Mouse (Mus musculus) forebrain, embryonic 10.5 days (tissue): Measurements from ENCODE around the gene Epn1. TPM values are rescaled to one million over a fixed set of nuclear protein-coding genes. Genes with fewer than 3 reads are reported as not detected.
"Not testable (repeated sequence)": the region's sequence is repeated elsewhere in the genome, so short reads cannot be mapped to it uniquely, and the experiment has no call there.

Source experiments
- DNase-seq: peaks from one replicate; pipeline ENCODE4 v3.0.0-alpha.2; 2017; ENCODE audit warnings: low spot score; ENCODE audit errors: extremely low spot score
- H3K27ac ChIP-seq: fragments of 300-500 bp; sonication (generic); 2 replicates; pipeline ENCODE4 v1.5.1; 2016; ENCODE audit warnings: mild to moderate bottlenecking
- H3K27me3 ChIP-seq: fragments of 300-500 bp; sonication (generic); 2 replicates; pipeline ENCODE4 v1.6.1; 2016; ENCODE audit warnings: mild to moderate bottlenecking; ENCODE audit not compliant: poor library complexity, severe bottlenecking
- H3K36me3 ChIP-seq: fragments of 300-500 bp; sonication (generic); replicated peaks from 2 replicates; pipeline ENCODE4 v1.6.1; 2016; ENCODE audit warnings: mild to moderate bottlenecking, moderate library complexity
- H3K4me1 ChIP-seq: fragments of 300-500 bp; sonication (generic); 2 replicates; pipeline ENCODE4 v1.6.1; 2016
- H3K4me3 ChIP-seq: fragments of 300-500 bp; sonication (generic); 2 replicates; pipeline ENCODE4 v1.5.1; 2016; ENCODE audit warnings: mild to moderate bottlenecking, moderate library complexity
- H3K9me3 ChIP-seq: fragments of 300-500 bp; sonication (generic); 2 replicates; pipeline ENCODE4 v1.6.1; 2016; ENCODE audit warnings: mild to moderate bottlenecking, moderate library complexity
- WGBS: fragments of 180-500 bp; shearing (Covaris S2); methylation state at CpG from one replicate; pipeline ENCODE4 v1.1.7; 2016; 5-methylcytosine and 5-hydroxymethylcytosine counted together
- polyA plus RNA-seq: library from polyadenylated mRNA; unstranded; fragments of >200 nt; fragmentation: Nextera tagmentation; extraction: Ambion mirVana; gene quantifications from 2 replicates; pipeline ENCODE4 v1.2.1, GENCODE M21; 2016

Epn1 gene
- polyA plus RNA-seq, 1 experiment from 2014 or later = 53.5 TPM

DNA sequence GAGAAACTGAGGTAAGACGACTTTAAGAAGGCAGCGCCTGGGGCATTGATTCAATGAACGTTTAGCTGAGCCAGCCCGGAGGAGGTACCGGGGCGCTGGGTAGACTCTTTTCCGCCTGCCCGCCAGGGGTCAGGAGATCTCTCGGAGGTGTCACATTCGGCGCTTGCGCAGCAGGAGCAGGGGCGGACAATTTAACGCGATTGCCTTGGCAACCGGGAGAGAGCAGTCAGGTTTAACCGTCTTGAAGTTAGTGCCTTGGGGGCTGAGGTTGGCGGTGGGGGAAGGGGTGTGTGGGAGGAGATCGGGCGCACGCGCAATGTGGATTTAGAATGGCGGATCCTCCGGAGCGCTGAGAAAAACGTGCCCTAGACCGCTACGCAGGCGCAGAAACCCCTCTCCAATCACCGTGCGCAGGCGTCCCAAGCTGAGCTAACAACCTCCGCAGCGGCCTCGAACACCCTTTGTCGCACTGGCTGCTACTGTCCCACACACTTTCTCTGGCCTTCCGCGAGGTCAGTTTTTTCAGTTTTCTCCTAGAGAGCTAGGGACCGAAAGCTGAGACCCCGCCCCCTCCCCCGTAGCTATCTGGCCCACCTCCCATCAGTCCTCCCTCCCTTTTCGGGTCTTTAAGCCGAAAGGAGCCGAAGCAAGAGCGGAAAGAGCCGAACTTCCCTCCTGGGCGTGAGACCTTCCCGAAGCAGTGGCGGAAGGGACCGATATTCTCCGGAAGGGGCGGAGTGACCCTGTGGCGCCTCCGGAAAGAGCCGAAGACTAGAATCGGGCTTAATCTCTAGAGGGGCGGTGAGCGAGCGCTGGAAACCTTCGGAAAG, 18.9 kb upstream of the Epn1 start:
- peaks cover 19% of the 10 kb centered on the region for H3K36me3 ChIP-seq
- H3K9me3 ChIP-seq = no peaks in the 10 kb centered on the region
- peak overlapping the region; percentile 97 for H3K27ac ChIP-seq
- WGBS = under 1% methylated on average over 60 of the region's 60 CpGs
- H3K27me3 ChIP-seq = peaks cover 34% of the 10 kb centered on the region
- peak overlapping the region; percentile 67 for H3K4me3 ChIP-seq
- peak; percentile 97 for DNase-seq
- peaks cover 61% of the 10 kb centered on the region for H3K4me1 ChIP-seq

DNA sequence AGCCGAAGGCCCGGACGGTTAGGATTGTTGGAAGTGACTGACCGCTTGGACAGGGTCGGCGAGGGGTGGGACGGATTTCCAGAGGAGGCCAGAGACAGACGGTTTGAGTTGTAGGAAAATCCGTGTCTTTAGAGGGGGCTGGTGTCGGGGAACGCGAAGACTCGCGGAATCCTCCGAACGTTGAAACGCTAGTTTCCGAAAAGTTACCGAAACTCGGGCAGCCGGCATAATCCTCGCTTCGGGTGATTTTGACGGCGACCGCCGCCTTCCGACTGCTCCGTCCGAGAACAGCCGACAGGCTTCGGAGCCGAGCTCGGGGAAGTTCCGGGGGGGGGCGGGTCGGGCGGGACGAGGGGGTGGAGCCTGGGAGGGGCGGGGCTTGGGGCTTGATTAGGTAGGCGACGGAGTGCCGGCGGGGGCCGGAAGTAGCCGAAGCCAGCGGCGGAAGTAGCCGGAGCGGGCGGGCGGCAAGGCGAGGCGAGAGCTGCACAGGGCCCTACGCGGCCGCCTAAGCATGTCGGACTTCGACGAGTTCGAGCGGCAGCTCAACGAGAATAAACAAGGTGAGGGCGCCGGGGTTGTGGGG, 18.2 kb upstream of the Epn1 start, which contains the start of gene U2af2:
TSS of gene U2af2 (plus strand) at position 370 of the 586 bp plus-strand sequence.
- WGBS = under 1% methylated on average over 64 of the region's 65 CpGs
- H3K27ac ChIP-seq = peak within 1 kb of the TSS; percentile 97
- peaks cover 26% of the 10 kb centered on the region for H3K36me3 ChIP-seq
- H3K4me1 ChIP-seq = peaks cover 56% of the 10 kb centered on the region
- peak within 1 kb of the TSS; percentile 67 for H3K4me3 ChIP-seq
- peak; percentile 95 for DNase-seq
- H3K27me3 ChIP-seq = peaks cover 27% of the 10 kb centered on the region
- no peaks in the 10 kb centered on the region for H3K9me3 ChIP-seq

DNA sequence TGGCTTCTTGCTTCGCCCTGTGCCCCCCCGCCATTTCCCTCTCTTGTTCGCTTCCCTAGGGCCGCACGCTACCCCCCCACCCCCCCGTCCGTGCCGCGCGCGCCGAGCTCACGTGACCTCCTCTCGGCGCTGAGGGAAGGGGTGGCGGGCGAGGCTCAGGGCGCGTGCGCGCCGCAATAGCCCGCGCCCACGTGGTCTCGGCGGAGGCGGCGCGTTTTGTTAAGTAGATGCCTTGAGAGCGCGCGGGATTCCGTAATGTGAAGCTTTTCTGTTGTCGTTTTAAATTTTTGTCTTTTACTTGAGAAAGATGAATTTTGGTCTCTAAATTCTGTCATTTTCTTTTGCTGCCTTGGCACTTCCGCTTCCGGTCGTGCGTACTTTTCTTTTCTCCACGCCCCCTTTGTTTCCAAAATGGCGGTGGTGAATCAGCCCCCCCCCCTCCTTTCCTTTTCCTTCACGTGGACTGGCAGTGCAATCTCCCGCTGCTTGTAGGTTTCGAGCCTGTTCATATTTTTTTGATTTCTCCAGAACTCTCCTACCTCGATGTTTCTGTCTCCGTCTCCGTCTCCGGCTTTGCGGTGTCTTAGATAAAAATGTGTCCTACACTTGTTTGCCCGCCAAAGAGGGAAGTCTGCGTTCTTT, 17.6 kb upstream of the Epn1 start:
- Histone ChIP-seq H3K9me3 (no peaks in the 10 kb centered on the region), H3K4me1 (peaks cover 50% of the 10 kb centered on the region), H3K27ac (peak overlapping the region; percentile 97), H3K36me3 (peaks cover 32% of the 10 kb centered on the region), H3K4me3 (peak overlapping the region; percentile 67), H3K27me3 (peaks cover 21% of the 10 kb centered on the region)
- peak; percentile 82 for DNase-seq
- WGBS = under 1% methylated on average over 51 of the region's 51 CpGs

DNA sequence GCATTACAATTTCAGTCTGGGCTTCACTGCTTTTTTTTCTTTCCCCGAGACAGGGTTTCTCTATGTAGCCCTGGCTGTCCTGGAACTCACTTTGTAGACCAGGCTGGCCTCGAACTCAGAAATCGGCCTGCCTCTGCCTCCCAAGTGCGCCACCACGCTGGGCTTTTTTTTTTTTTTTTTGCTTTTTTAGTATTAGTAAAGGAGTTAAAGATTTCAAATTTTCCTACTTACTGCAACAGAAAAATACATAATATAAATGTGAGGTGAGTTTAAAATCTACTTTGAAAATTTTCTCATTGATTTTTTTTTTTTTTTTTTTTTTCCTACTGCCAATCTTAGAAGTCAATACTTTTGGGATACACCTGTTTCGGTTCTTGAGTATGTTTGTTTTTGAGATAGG, 15.1 kb upstream of the Epn1 start:
- 93% methylated on average over 6 of the region's 6 CpGs for WGBS
- Histone ChIP-seq H3K9me3 (no peaks in the 10 kb centered on the region), H3K4me3 (peak overlapping the region; percentile 67; the same call in 1 of the 2 replicates), H3K27me3 (no peaks in the 10 kb centered on the region), H3K36me3 (peaks cover 56% of the 10 kb centered on the region), H3K27ac (no peak overlapping the region), H3K4me1 (peaks cover 38% of the 10 kb centered on the region)
- no peak for DNase-seq

DNA sequence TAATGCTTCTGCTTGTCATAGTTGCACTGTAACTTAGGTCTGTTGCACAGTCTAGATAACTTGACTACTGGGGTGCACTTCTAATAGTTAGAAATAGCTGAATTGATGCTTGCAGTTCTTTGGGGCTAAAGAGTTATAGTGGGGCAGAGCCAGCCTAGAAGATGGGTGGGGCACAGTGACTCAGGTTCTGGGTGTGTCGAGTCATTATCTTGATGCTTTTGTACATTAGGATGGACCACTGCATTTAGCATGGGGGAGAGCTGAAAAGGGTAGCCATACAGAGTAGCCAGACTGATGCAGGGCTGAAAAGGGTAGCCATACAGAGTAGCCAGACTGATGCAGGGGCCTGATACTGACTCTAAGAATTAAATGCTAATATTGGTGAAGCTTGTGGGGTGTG, 6.4 kb upstream of the Epn1 start:
- no peaks in the 10 kb centered on the region for H3K9me3 ChIP-seq
- no peaks in the 10 kb centered on the region for H3K4me1 ChIP-seq
- DNase-seq = no peak
- no peak overlapping the region for H3K4me3 ChIP-seq
- H3K27me3 ChIP-seq = no peaks in the 10 kb centered on the region
- H3K36me3 ChIP-seq = peaks cover 98% of the 10 kb centered on the region
- 76% methylated on average over 1 of the region's 1 CpGs for WGBS
- no peak overlapping the region for H3K27ac ChIP-seq

DNA sequence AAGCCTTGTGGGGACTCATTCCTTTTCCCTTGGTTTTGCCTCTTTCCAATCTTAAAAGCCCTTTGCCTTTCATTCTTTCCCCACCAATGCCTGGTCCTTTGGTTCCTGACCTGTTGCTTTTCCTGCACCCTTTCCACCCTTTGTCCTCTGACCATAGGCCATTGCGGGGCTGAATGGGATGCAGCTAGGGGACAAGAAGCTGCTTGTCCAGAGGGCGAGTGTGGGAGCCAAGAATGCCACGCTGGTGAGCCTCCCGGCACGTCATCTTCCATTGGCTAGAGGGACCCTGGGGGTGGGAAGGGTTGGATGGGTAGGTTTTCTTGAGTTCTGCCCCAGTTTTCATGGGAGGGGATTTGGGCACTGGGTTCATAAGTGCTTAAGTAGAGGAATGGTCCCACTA, 5.1 kb upstream of the Epn1 start:
- peaks cover 95% of the 10 kb centered on the region for H3K36me3 ChIP-seq
- no peak for DNase-seq
- no peaks in the 10 kb centered on the region for H3K27me3 ChIP-seq
- no peak overlapping the region for H3K4me3 ChIP-seq
- WGBS = 96% methylated on average over 5 of the region's 5 CpGs
- no peaks in the 10 kb centered on the region for H3K9me3 ChIP-seq
- H3K4me1 ChIP-seq = 0 out of 2 replicates have a peak, but pooled peaks cover 3% of the 10 kb centered on the region
- no peak overlapping the region for H3K27ac ChIP-seq

DNA sequence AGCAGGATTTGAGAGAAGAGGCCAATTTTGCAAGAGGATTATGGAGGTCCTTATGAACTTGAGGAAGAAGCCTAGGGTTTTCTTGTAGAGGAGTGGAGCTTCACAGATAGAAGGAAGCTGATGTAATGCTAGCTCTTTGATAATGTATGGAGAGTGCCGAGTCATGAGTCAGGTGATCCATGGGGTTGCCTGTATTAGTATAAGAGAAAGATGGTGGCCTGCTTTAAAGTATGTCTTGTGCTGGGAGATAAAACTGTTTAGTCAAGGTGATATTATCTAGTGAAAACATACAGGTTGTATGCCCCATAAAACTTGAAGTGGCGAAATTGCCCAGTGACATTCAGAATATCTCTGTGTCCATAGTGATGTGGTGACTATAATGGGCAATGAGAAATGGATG, 3.1 kb upstream of the Epn1 start:
- Histone ChIP-seq H3K27me3 (no peaks in the 10 kb centered on the region), H3K36me3 (peaks cover 78% of the 10 kb centered on the region)

DNA sequence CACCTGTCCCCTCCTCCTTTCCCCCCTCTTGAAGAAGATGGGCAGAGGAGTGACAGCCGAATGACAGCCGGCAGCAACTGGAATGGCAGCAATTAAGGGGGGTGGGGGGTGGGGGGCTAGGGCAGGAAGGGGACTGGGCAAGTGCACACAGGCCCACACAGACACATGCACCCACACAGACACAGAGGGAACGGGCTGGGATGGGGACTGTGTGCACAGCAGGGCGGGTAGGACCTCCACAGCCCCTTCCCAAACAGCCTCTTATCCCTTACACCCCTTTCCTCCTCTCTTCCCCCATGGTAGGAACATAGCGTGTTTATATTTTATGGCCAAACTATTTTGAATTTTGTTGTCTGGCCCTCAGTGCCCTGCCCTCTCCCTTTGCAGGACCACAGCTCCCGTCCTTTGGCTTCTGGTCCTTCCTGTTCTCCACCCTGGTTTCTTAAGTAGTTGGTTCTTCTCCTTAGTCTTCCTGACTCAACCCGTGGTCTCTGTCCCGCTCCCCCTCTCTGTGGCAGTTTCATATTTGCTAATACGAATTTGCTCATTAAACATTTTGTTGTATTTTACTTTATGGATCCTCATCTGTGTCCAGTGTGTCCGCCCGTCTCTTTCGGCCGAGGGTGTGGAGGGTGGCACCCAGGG, 548 bp upstream of the Epn1 start:
- H3K4me1 ChIP-seq = peaks cover 17% of the 10 kb centered on the region
- H3K4me3 ChIP-seq = peak overlapping the region; percentile 98
- not testable (repeated sequence) for H3K27me3 ChIP-seq, H3K9me3 ChIP-seq, DNase-seq
- H3K27ac ChIP-seq = peak overlapping the region; percentile 94
- H3K36me3 ChIP-seq = peaks cover 75% of the 10 kb centered on the region
- 50% methylated on average over 9 of the region's 13 CpGs for WGBS

More for the DNA sequence above, 3.1 kb upstream of the Epn1 start:
- Histone ChIP-seq H3K27ac (no peak overlapping the region), H3K4me3 (no peak overlapping the region), H3K9me3 (no peaks in the 10 kb centered on the region), H3K4me1 (peaks cover 16% of the 10 kb centered on the region)
- no peak for DNase-seq
- 85% methylated on average over 2 of the region's 2 CpGs for WGBS

DNA sequence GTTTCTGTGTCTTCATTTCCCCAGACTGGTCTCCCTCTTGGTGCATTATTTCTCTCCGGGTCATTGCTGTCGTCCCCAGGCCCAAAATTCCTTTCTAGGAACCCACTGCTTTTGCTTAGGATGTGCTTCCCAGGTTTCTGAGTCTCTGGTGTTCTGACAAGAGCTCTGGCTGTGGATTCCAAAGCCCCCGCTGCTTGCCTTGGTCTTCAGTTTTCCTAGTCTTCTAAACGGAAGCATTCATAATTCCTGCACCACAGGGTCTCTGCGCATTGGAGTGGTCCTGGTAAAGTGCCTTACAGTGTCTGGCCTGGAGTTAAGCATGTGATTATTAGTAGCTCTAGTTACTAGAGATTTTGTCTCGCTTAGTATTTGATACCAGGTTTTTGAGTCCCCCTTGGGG, 780 bp downstream of the Epn1 start:
- Histone ChIP-seq H3K4me3 (peak overlapping the region; percentile 98), H3K27me3 (no peaks in the 10 kb centered on the region), H3K9me3 (no peaks in the 10 kb centered on the region), H3K27ac (peak overlapping the region; percentile 94), H3K4me1 (peaks cover 17% of the 10 kb centered on the region), H3K36me3 (peaks cover 76% of the 10 kb centered on the region)
- DNase-seq = no peak
- 25% methylated on average over 6 of the region's 6 CpGs for WGBS

DNA sequence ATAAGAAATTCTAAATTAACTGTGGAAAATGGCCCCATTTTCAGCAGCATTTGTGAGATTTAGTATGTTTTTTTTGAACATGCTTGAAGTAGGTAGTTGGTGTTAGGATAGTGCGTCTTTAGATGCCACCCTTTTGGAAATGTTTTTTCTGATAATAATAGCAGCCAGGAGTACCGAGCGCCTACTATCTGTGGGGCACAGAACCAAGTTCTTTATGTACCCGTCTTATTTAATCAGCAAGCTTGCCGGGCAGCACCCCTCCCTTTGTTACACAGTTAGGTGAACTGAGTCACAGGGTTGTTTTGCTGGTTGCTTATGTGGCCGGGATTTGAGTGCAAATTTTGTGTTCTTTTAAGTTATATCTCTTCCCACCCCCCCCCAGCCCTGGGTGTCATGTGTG, 1.2 kb downstream of the Epn1 start:
- no peak overlapping the region for H3K27ac ChIP-seq
- H3K4me3 ChIP-seq = peak overlapping the region; percentile 98
- WGBS = 76% methylated on average over 6 of the region's 6 CpGs
- H3K27me3 ChIP-seq = no peaks in the 10 kb centered on the region
- H3K9me3 ChIP-seq = no peaks in the 10 kb centered on the region
- DNase-seq = no peak
- peaks cover 77% of the 10 kb centered on the region for H3K36me3 ChIP-seq
- H3K4me1 ChIP-seq = peaks cover 17% of the 10 kb centered on the region

DNA sequence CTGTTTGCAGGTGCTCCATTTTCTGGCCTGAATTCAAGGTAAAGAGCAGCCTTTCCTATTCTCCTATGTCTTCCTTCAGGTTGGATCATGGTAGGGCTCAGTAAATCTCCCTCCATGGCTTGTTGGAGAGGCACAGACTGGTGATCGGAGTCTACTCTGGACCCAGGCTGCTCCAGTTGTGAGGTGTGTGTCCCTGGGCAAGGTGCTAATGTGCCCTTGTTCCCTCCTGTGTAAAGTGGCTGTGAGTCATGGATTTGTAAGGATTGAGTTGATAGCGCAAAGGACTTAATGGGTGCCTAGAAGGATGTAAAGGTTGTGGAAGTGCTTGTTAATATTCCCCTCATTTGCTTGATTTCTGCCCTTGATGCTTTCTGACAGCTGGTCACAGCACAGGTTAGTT, 1.9 kb downstream of the Epn1 start:
- H3K4me3 ChIP-seq = peak overlapping the region; percentile 98; the same call in 1 of the 2 replicates

DNA sequence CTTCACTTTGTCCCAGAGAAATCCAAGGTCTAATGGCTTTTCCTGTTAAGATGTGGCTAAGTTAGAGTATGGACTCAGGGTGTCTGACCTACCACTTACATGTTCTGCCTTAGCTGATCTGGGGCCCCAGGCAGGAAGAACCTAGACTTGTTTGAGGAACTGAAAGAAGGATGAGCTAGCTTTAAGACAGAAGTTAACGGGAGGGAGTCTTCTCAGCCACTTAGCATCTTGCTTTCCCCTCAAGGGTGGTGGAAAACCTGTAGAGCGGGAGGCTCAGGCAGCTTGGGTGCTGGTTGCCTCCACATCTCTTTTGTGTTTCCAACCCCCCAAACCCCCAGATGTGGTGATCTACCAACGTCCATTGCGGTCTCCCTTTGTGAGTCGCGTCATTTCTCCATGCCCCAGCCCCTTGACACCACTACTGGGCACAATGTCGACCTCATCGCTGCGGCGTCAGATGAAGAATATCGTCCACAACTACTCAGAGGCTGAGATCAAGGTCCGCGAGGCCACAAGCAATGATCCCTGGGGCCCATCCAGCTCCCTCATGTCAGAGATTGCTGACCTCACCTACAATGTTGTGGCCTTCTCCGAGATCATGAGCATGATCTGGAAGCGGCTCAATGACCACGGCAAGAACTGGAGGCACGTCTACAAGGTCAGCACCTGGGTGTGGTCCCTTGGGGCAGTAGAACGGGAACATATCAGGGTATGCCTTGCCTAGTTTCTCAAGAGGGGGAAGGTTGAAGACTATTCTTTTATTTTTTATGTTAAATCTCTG, 3.5 kb downstream of the Epn1 start:
- Histone ChIP-seq H3K27me3 (no peaks in the 10 kb centered on the region), H3K9me3 (no peaks in the 10 kb centered on the region), H3K4me3 (no peak overlapping the region), H3K36me3 (peaks cover 74% of the 10 kb centered on the region), H3K4me1 (peaks cover 17% of the 10 kb centered on the region), H3K27ac (no peak overlapping the region)
- DNase-seq = no peak
- 94% methylated on average over 18 of the region's 18 CpGs for WGBS

More for the DNA sequence above, 1.9 kb downstream of the Epn1 start:
- Histone ChIP-seq H3K4me1 (peaks cover 17% of the 10 kb centered on the region), H3K27ac (no peak overlapping the region), H3K27me3 (no peaks in the 10 kb centered on the region), H3K36me3 (peaks cover 76% of the 10 kb centered on the region), H3K9me3 (no peaks in the 10 kb centered on the region)
- 97% methylated on average over 2 of the region's 2 CpGs for WGBS
- no peak for DNase-seq
